19 mouse cellular contexts compared by ENCODE assay signal in the genomic region with DNA sequence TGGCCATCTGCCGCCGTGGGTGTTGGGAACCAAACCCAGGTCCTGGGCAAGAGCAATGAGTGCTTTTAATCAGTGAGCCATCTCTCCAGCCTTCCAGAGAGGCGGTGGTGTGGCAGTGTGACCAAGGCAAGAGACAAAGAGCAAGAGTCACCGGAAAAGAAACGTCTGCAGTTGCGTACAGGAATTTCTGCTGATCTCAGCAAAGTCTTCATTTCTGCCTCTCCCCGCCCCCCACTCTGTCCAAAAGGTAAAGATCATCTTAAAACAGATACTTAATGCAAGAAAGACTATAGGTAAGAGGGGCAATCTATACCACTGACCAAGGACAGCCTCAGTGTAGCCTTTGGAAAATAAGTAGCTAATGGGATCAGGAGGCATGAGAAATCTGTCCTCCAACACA. TPM values are rescaled to one million over a fixed set of nuclear protein-coding genes. Genes with fewer than 3 reads are reported as not detected.
DNase-seq lines count a peak whose midpoint lies in the region; ATAC-seq and TF ChIP-seq lines count a peak whose summit lies in the region.
"Had no signal": no experiment of that assay in that cellular context is flagged by ENCODE, and none has a peak within 500 bp of the region (broad histone marks: within the 10 kb centered on the region; RNA-seq: fewer than 3 reads in every experiment).

No protein-coding gene starts in this region.

- H3K9ac ChIP-seq in heart, embryonic 12.5 days, result no peak overlapping the region
- H3K9ac ChIP-seq in CH12.LX (ENCODE audit: insufficient read depth, low read depth), result no peak overlapping the region
- H3K9ac ChIP-seq: embryonic facial prominence, embryonic 12.5 days; forebrain, embryonic 13.5 days; forebrain, embryonic 15.5 days; forebrain, postnatal 0 days had no signal

- H3K4me1 ChIP-seq in heart, embryonic 10.5 days, result no peaks in the 10 kb centered on the region
- H3K4me1 ChIP-seq in heart, embryonic 12.5 days (replicated peaks), result no peaks in the 10 kb centered on the region
- H3K4me1 ChIP-seq in CH12.LX (ENCODE audit: control insufficient read depth in 1 of 2, insufficient read depth in 2 of 2), result no peaks in the 10 kb centered on the region; a peak in 1 of 4 replicates
- H3K4me1 ChIP-seq: embryonic facial prominence, embryonic 10.5 days; embryonic facial prominence, embryonic 12.5 days; forebrain, embryonic 15.5 days had no signal

- no peak for ATAC-seq in heart, embryonic 12.5 days (ENCODE audit: insufficient number of reproducible peaks, low FRiP score)
- ATAC-seq: CD4-positive, CD25-positive, alpha-beta regulatory T cell, adult 4 months; forebrain, embryonic 13.5 days; forebrain, embryonic 15.5 days; forebrain, postnatal 0 days had no signal

- no peak for TF ChIP-seq CTCF in CH12.LX (conservative IDR thresholded peaks at IDR 0.05 in 1 of 2, IDR thresholded peaks at IDR 0.05 in 1 of 2; ENCODE audit: low read depth in 2 of 2, low read length in 2 of 2)

- 81% methylated on average over 7 of the region's 7 CpGs for WGBS in heart, embryonic 10.5 days
- 77% methylated on average over 7 of the region's 7 CpGs for WGBS in heart, embryonic 12.5 days

- in situ Hi-C loops in CH12.LX (cut with MboI; ENCODE audit: low pct_ligation_motif_present, low pct_unique_long_range_greater_than_20kb, low sequenced_read_pairs), result no loop called here

- dilution Hi-C loops in CH12.LX (cut with MboI; ENCODE audit: extremely low pct_ligation_motif_present, extremely low pct_unique_long_range_greater_than_20kb, low sequenced_read_pairs), result no loop called here

- no peaks in the 10 kb centered on the region for H3K36me3 ChIP-seq in heart, embryonic 10.5 days
- no peaks in the 10 kb centered on the region for H3K36me3 ChIP-seq in heart, embryonic 12.5 days
- no peaks in the 10 kb centered on the region for H3K36me3 ChIP-seq in CH12.LX (replicated peaks in 1 of 2; ENCODE audit: control insufficient read depth in 1 of 2, insufficient read depth in 1 of 2, low read length in 1 of 2)
- H3K36me3 ChIP-seq: embryonic facial prominence, embryonic 10.5 days; embryonic facial prominence, embryonic 12.5 days; forebrain, embryonic 15.5 days; G1E had no signal

- no peaks in the 10 kb centered on the region for H3K9me3 ChIP-seq in heart, embryonic 10.5 days
- no peaks in the 10 kb centered on the region for H3K9me3 ChIP-seq in heart, embryonic 12.5 days (replicated peaks)
- H3K9me3 ChIP-seq in CH12.LX (replicated peaks; ENCODE audit: low read length), result no peaks in the 10 kb centered on the region
- H3K9me3 ChIP-seq: embryonic facial prominence, embryonic 10.5 days; embryonic facial prominence, embryonic 12.5 days; forebrain, embryonic 13.5 days; forebrain, embryonic 15.5 days had no signal

- H3K4me2 ChIP-seq in heart, embryonic 12.5 days, result no peak overlapping the region
- H3K4me2 ChIP-seq in CH12.LX (ENCODE audit: insufficient read depth, low read depth, poor library complexity, severe bottlenecking), result no peak overlapping the region
- H3K4me2 ChIP-seq: embryonic facial prominence, embryonic 12.5 days; forebrain, embryonic 13.5 days; forebrain, embryonic 15.5 days had no signal

- H3K4me3 ChIP-seq in heart, embryonic 10.5 days, result no peak overlapping the region
- no peak overlapping the region for H3K4me3 ChIP-seq in heart, embryonic 12.5 days
- H3K4me3 ChIP-seq in CH12.LX (replicated peaks in 1 of 3; ENCODE audit: low read depth in 2 of 3, low read length in 2 of 3, poor library complexity in 1 of 3), result no peak overlapping the region
- H3K4me3 ChIP-seq: embryonic facial prominence, embryonic 10.5 days; embryonic facial prominence, embryonic 12.5 days; forebrain, embryonic 13.5 days; forebrain, embryonic 15.5 days had no signal

- TF ChIP-seq EP300 in CH12.LX (IDR thresholded peaks at IDR 0.05; ENCODE audit: low read length), result no peak

- H3K79me2 ChIP-seq in CH12.LX (replicated peaks; ENCODE audit: control insufficient read depth, extremely low read depth, insufficient read depth, poor library complexity, severe bottlenecking), result no peaks in the 10 kb centered on the region

- TF ChIP-seq POLR2A in CH12.LX (IDR thresholded peaks at IDR 0.05; ENCODE audit: low read depth, low read length), result no peak

- H3K27me3 ChIP-seq in heart, embryonic 10.5 days (ENCODE audit: insufficient read depth, poor library complexity, severe bottlenecking), result no peaks in the 10 kb centered on the region
- H3K27me3 ChIP-seq in heart, embryonic 12.5 days (replicated peaks), result peaks cover 5% of the 10 kb centered on the region
- H3K27me3 ChIP-seq in CH12.LX (replicated peaks), result no peaks in the 10 kb centered on the region
- H3K27me3 ChIP-seq: forebrain, embryonic 13.5 days; forebrain, embryonic 15.5 days had no signal

- DNase-seq in heart, embryonic 10.5 days (ENCODE audit: low spot score), result peak; percentile 35
- DNase-seq in CH12.LX (ENCODE audit: extremely low read depth), result no peak
- DNase-seq in yolk sac, embryonic 10.5 days (ENCODE audit: low spot score), result peak; percentile 18
- no peak for DNase-seq in cerebellum, postnatal 25 days
- DNase-seq: adrenal gland, postnatal 10 days; adrenal gland, postnatal 25 days; B cell, adult 2 months; cerebellum, adult 11 months; cerebellum, adult 18-20 months; cerebellum, adult 8-10 months; cerebellum, adult 9-11 months; forebrain, postnatal 0 days had no signal

- TF ChIP-seq RAD21 in CH12.LX (IDR thresholded peaks at IDR 0.05; ENCODE audit: low read depth, low read length), result no peak

- no peak overlapping the region for H3K27ac ChIP-seq in heart, embryonic 10.5 days
- no peak overlapping the region for H3K27ac ChIP-seq in heart, embryonic 12.5 days (ENCODE audit: poor library complexity, severe bottlenecking)
- H3K27ac ChIP-seq in CH12.LX (ENCODE audit: insufficient read depth, low read depth), result no peak overlapping the region
- H3K27ac ChIP-seq: embryonic facial prominence, embryonic 10.5 days; embryonic facial prominence, embryonic 12.5 days; forebrain, embryonic 13.5 days; forebrain, embryonic 15.5 days had no signal

TF ChIP-seq in CH12.LX, 34 proteins besides CTCF, POLR2A, EP300 and RAD21:
- TF ChIP-seq ZNF384 (IDR thresholded peaks at IDR 0.05; ENCODE audit: low read depth, low read length) (no peak), MAFK (IDR thresholded peaks at IDR 0.05; ENCODE audit: insufficient replicate concordance, low read length) (peak; percentile 70; the same call in 1 of the 2 replicates)

RNA-seq across cellular contexts. Expression of gene Tmem150c, which starts 14.8 kb away (rescaled TPM):
- 1.4 and 2.3 TPM in 2 replicates for polyA plus RNA-seq in heart, embryonic 10.5 days (2016; fragmentation: Nextera tagmentation; extraction: Ambion mirVana)
- 1.1 and 1.9 TPM in 2 replicates for polyA plus RNA-seq in heart, embryonic 12.5 days (2016; fragmentation: Nextera tagmentation; extraction: Ambion mirVana)
- total RNA-seq in CH12.LX (2012; rRNA removed), result not detected in 2 replicates
- not detected in 2 replicates for total RNA-seq in CH12.LX (2014; rRNA removed)
- not detected in 2 replicates for polyA plus RNA-seq in CH12.LX (2012; ENCODE audit: insufficient read length, low read depth)
- polyA plus RNA-seq: CD4-positive, CD25-positive, alpha-beta regulatory T cell, adult 4 months; G1E had no signal

Comparison
In these comparisons a context has a peak if more than half of its experiments do, and no peak if none do; other contexts are left out.
1. DNase-seq: peak in heart, embryonic 10.5 days (single experiment) and yolk sac, embryonic 10.5 days (single experiment); none in CH12.LX (single experiment) and cerebellum, postnatal 25 days (0 of 2).